Mouse (Mus musculus) ES-E14 (cell line): ENCODE measurements around the gene Crabp1. TPM values are rescaled to one million over a fixed set of nuclear protein-coding genes. Genes with fewer than 3 reads are reported as not detected.
A peak's percentile ranks its signal among the peaks of the same experiment; 100 is the strongest.

Experiments
- DNase-seq: peaks from one replicate; pipeline ENCODE4 v3.0.0-alpha.2; 2013; ENCODE audit warnings: low read depth, low spot score
- H3K27ac ChIP-seq: 2 replicates; pipeline ENCODE4 v1.5.1; 2012; ENCODE audit warnings: low read depth, mild to moderate bottlenecking, low read length, moderate library complexity, mixed read lengths; ENCODE audit not compliant: poor library complexity, insufficient read depth, severe bottlenecking
- H3K36me3 ChIP-seq: 2 replicates; pipeline ENCODE4 v1.6.1; 2012; ENCODE audit warnings: mild to moderate bottlenecking, low read length, moderate library complexity, mixed read lengths; ENCODE audit not compliant: control insufficient read depth, poor library complexity, insufficient read depth, severe bottlenecking
- H3K4me1 ChIP-seq, 2 experiments: fragments of 150-350 bp in 1 of 2; sonication (generic) in 1 of 2; 2 replicates each; pipeline ENCODE4 v1.6.1; 2012; ENCODE audit warnings: low read length in 2 of 2, mild to moderate bottlenecking in 1 of 2, mixed read lengths in 1 of 2; ENCODE audit not compliant: control insufficient read depth in 2 of 2, insufficient read depth in 2 of 2, poor library complexity in 1 of 2
- H3K4me3 ChIP-seq, 2 experiments: fragments of 150-350 bp in 1 of 2; sonication (generic) in 1 of 2; 2 replicates each; pipeline ENCODE4 v1.5.1; 2012; ENCODE audit warnings: low read length in 2 of 2, low read depth in 1 of 2, mild to moderate bottlenecking in 1 of 2, mixed read lengths in 1 of 2; ENCODE audit not compliant: insufficient read depth in 1 of 2, poor library complexity in 1 of 2, severe bottlenecking in 1 of 2
- H3K9ac ChIP-seq: 2 replicates; pipeline ENCODE4 v1.6.1; 2012; ENCODE audit warnings: low read depth, mild to moderate bottlenecking, low read length, mixed read lengths; ENCODE audit not compliant: poor library complexity, insufficient read depth, severe bottlenecking
- H3K9me3 ChIP-seq: fragments of 150-350 bp; sonication (generic); 2 replicates; pipeline ENCODE4 v1.6.1; 2012; ENCODE audit warnings: low read depth, mild to moderate bottlenecking, low read length; ENCODE audit not compliant: control insufficient read depth, insufficient read depth
- CHD2 ChIP-seq: IDR thresholded peaks from 2 replicates; pipeline ENCODE4 v1.6.1; 2014; ENCODE audit warnings: mild to moderate bottlenecking, low read depth, low read length, inconsistent platforms
- HCFC1 ChIP-seq: IDR thresholded peaks from 2 replicates; pipeline ENCODE4 v1.6.1; 2012; ENCODE audit warnings: low read length, inconsistent platforms, borderline replicate concordance; ENCODE audit not compliant: insufficient read depth
- MAFK ChIP-seq: IDR thresholded peaks from 2 replicates; pipeline ENCODE4 v1.6.1; 2014; ENCODE audit warnings: mild to moderate bottlenecking, low read depth, low read length, inconsistent platforms; ENCODE audit not compliant: insufficient read depth
- ZC3H11A ChIP-seq: IDR thresholded peaks from 2 replicates; pipeline ENCODE4 v1.6.1; 2012; ENCODE audit warnings: low read depth, mild to moderate bottlenecking, inconsistent platforms, low read length, borderline replicate concordance
- ZNF384 ChIP-seq: IDR thresholded peaks from 2 replicates; pipeline ENCODE4 v1.6.1; 2012; ENCODE audit warnings: low read depth, low read length, inconsistent platforms
- in situ Hi-C, 2 experiments: fragments of 600-800 bp; cut with MboI; formaldehyde crosslinking; loops; one replicate each; pipeline ENCODE4 v1.15.1; 2025; ENCODE audit warnings: low sequenced_read_pairs in 2 of 2, inconsistent platforms in 1 of 2; ENCODE audit not compliant: unreplicated experiment in 2 of 2
- total RNA-seq: library from RNA; depleted of rRNA; stranded (reverse); fragments of 300-350 nt; gene quantifications from 2 replicates; pipeline ENCODE4 v1.2.3, GENCODE M21; 2012

Crabp1 gene
- total RNA-seq, 1 experiment: 16.9 TPM

- Histone ChIP-seq H3K36me3 (peaks cover 4% of the 10 kb centered on the region; the same call in 1 of the 2 replicates), H3K4me1 (peaks cover 0 to 3% of the 10 kb centered on the region in 2 experiments; a peak in 1 of 4 replicates), H3K27ac (no peak overlapping the region), H3K9ac (no peak overlapping the region), H3K4me3 (peak overlapping the region in 1 of 2 experiments; percentile 34; a peak in 2 of 4 replicates), H3K9me3 (no peaks in the 10 kb centered on the region)
- TF ChIP-seq ZC3H11A: no peak
- no peak for TF ChIP-seq CHD2
- no peak for TF ChIP-seq MAFK
- TF ChIP-seq HCFC1: no peak
- TF ChIP-seq ZNF384: no peak
- no peak for DNase-seq
- in situ Hi-C loops: loop anchor here (5.0 to 25.0 kb wide), 3 partner anchors 88 to 378 kb away; no protein-coding TSS in a partner anchor
Observed at GRCm38 (mm10) chr9:54734639-54735252, 29.8 kb upstream of the Crabp1 start.

GRCm38 (mm10) chr9:54736284-54736701, 28.3 kb upstream of the Crabp1 start:
- DNase-seq: peak; percentile 91
- Histone ChIP-seq H3K36me3 (peaks cover 1% of the 10 kb centered on the region; the same call in 1 of the 2 replicates), H3K4me1 (peaks cover 0 to 6% of the 10 kb centered on the region in 2 experiments; a peak in 1 of 4 replicates), H3K4me3 (peak overlapping the region in 1 of 2 experiments; percentile 15; a peak in 1 of 4 replicates), H3K9ac (no peak overlapping the region), H3K9me3 (no peaks in the 10 kb centered on the region), H3K27ac (no peak overlapping the region)
- in situ Hi-C loops: loop anchor here (5.0 to 25.0 kb wide), 3 partner anchors 86 to 376 kb away; no protein-coding TSS in a partner anchor
- TF ChIP-seq HCFC1: no peak
- TF ChIP-seq ZNF384: no peak
- no peak for TF ChIP-seq CHD2
- no peak for TF ChIP-seq MAFK
- peak; percentile 55; the same call in 1 of the 2 replicates for TF ChIP-seq ZC3H11A

- Histone ChIP-seq H3K9me3 (no peaks in the 10 kb centered on the region), H3K4me3 (no peak overlapping the region), H3K27ac (no peak overlapping the region), H3K36me3 (no peaks in the 10 kb centered on the region), H3K9ac (no peak overlapping the region), H3K4me1 (peaks cover 0 to 6% of the 10 kb centered on the region in 2 experiments; a peak in 1 of 4 replicates)
- DNase-seq: peak; percentile 38
- TF ChIP-seq ZC3H11A: peak; percentile 69; the same call in 1 of the 2 replicates
- no peak for TF ChIP-seq MAFK
- in situ Hi-C loops: loop anchor here (5.0 to 25.0 kb wide), 3 partner anchors 84 to 374 kb away; no protein-coding TSS in a partner anchor
Observed at GRCm38 (mm10) chr9:54738376-54738775, 26.2 kb upstream of the Crabp1 start.

GRCm38 (mm10) chr9:54743891-54744290, 20.7 kb upstream of the Crabp1 start:
- no peak for DNase-seq
- Histone ChIP-seq H3K4me1 (peaks cover 0 to 4% of the 10 kb centered on the region in 2 experiments; a peak in 1 of 4 replicates), H3K4me3 (no peak overlapping the region), H3K27ac (no peak overlapping the region), H3K9me3 (no peaks in the 10 kb centered on the region), H3K9ac (no peak overlapping the region), H3K36me3 (no peaks in the 10 kb centered on the region)
- TF ChIP-seq ZNF384 (no peak), CHD2 (no peak), ZC3H11A (no peak), HCFC1 (no peak)
- in situ Hi-C loops: loop anchor here in 1 of 2 experiments (10.0 to 25.0 kb wide), 2 partner anchors 61 to 368 kb away; no protein-coding TSS in a partner anchor
